Mouse (Mus musculus) A20 (cell line): Measurements from ENCODE around the gene Fam178b.
"Not testable (repeated sequence)": the region's sequence is repeated elsewhere in the genome, so short reads cannot be mapped to it uniquely, and the experiment has no call there.

Experiments used
- DNase-seq: peaks from one replicate; pipeline ENCODE4 v3.0.0-alpha.2; 2011; ENCODE audit warnings: low read depth, low spot score

Gene Fam178b

GRCm38 (mm10) chr1:36546888-36547471 lies 136.0 kb downstream of the Fam178b start, which contains the start of gene Ankrd39:
Ankrd39 (minus strand) TSS chr1:36547445.
- peak; percentile 98 for DNase-seq

- peak; percentile 82 for DNase-seq
Measured at GRCm38 (mm10) chr1:36545845-36546600, 137.0 kb downstream of the Fam178b start.

GRCm38 (mm10) chr1:36545382-36545781 lies 137.6 kb downstream of the Fam178b start:
- no peak for DNase-seq

- DNase-seq = no peak
Measured at GRCm38 (mm10) chr1:36542925-36543324, 140.1 kb downstream of the Fam178b start.

GRCm38 (mm10) chr1:36541844-36542243 lies 141.1 kb downstream of the Fam178b start:
- no peak for DNase-seq

- DNase-seq = no peak
Measured at GRCm38 (mm10) chr1:36540807-36541206, 142.2 kb downstream of the Fam178b start.

GRCm38 (mm10) chr1:36540132-36540531 lies 142.9 kb downstream of the Fam178b start:
- no peak for DNase-seq

- DNase-seq = no peak
Measured at GRCm38 (mm10) chr1:36539186-36539585, 143.8 kb downstream of the Fam178b start, which contains the start of gene Gm42417. Gm42417 (minus strand) TSS chr1:36539429.

GRCm38 (mm10) chr1:36538727-36539126 lies 144.3 kb downstream of the Fam178b start:
- no peak for DNase-seq

GRCm38 (mm10) chr1:36536783-36537182 lies 146.2 kb downstream of the Fam178b start, which contains the start of gene Ankrd23:
Ankrd23 (minus strand) TSS chr1:36536883.
- DNase-seq = not testable (repeated sequence)

- DNase-seq = no peak
Measured at GRCm38 (mm10) chr1:36536397-36536728, 146.6 kb downstream of the Fam178b start.

GRCm38 (mm10) chr1:36535477-36536396 lies 147.2 kb downstream of the Fam178b start:
- DNase-seq = no peak

GRCm38 (mm10) chr1:36534595-36535058 lies 148.4 kb downstream of the Fam178b start:
- no peak for DNase-seq

GRCm38 (mm10) chr1:36533546-36533945 lies 149.4 kb downstream of the Fam178b start:
- DNase-seq = no peak

- DNase-seq = no peak
Measured at GRCm38 (mm10) chr1:36531461-36531860, 151.5 kb downstream of the Fam178b start.

- DNase-seq = no peak
Measured at GRCm38 (mm10) chr1:36530962-36531361, 152.0 kb downstream of the Fam178b start.

- DNase-seq = no peak
Measured at GRCm38 (mm10) chr1:36530485-36530884, 152.5 kb downstream of the Fam178b start.

GRCm38 (mm10) chr1:36529875-36530274 lies 153.1 kb downstream of the Fam178b start:
- no peak for DNase-seq

GRCm38 (mm10) chr1:36529274-36529673 lies 153.7 kb downstream of the Fam178b start:
- DNase-seq = no peak

- DNase-seq = no peak
Measured at GRCm38 (mm10) chr1:36528351-36528750, 154.6 kb downstream of the Fam178b start.

- no peak for DNase-seq
Measured at GRCm38 (mm10) chr1:36526903-36527302, 156.1 kb downstream of the Fam178b start.

- no peak for DNase-seq
Measured at GRCm38 (mm10) chr1:36525774-36526173, 157.2 kb downstream of the Fam178b start.
